Mouse (Mus musculus): ENCODE results near the gene Klk5.

Klk5 gene

DNA sequence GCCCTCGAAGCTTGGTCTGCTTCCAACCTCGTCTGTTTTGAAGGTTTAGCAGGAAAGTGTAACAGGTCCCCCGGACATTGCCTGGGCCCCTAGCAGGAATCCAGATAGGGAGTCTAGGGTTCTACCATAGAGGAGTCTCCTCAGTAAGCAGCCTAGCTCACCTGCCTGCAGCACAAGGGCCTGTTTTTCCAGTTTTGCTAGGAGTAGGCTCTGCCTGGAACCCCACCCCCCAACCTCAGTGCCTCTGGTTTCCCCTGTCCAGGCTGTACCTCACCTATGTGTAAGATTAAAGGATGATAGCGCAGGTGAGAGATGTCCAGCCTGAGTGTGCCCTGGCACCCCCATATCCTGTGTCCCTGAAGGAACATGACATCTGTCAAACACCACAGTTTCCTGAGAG is 34.7 kb downstream of the Klk5 start:
- no peak for DNase-seq (ENCODE audit: low read depth in 2 of 2, low spot score in 2 of 2)

DNA sequence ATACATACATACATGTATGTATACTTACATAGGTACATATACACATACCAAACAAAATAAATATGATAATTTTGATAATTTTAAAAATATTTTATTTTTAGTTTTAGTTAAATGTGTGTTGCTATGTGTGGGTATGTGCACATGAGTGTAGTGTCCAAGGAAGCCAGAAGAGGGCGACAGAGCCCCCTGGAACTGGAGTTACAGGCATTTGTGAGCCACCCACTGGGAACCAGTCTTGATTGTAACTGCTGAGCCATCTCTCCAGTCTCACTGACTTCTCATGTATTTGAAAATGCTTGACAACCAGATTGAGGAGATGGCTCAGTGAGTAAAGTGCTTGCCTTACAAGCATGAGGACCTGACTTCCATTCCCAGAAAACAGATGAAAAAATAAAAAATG is 36.5 kb downstream of the Klk5 start:
- DNase-seq (ENCODE audit: low read depth in 2 of 2, low spot score in 2 of 2), result no peak

DNA sequence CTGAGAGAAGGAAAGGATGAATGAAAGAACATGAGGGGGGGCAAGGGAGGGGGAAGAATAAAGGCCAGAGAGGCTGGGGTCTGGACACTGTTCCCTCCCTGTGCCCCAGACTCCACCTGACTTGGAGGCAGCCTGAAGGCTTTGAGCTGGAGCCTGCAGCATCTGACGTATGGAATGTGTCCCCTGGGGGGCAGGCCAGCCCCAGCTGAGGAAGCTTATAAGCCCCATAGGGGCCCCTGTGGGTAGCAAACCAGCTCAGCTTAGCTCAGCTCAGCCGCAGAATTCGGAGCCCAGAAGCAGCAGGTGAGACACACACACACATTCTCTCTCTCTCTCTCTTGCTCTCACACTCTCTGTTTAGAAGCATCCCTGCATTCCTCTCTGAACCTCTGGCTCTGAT is 39.1 kb downstream of the Klk5 start, which contains the start of gene Klk4:
Gene Klk4 (plus strand): TSS at position 249 of the 400 bp plus-strand sequence.
- DNase-seq (ENCODE audit: low read depth in 2 of 2, low spot score in 2 of 2), result no peak

DNA sequence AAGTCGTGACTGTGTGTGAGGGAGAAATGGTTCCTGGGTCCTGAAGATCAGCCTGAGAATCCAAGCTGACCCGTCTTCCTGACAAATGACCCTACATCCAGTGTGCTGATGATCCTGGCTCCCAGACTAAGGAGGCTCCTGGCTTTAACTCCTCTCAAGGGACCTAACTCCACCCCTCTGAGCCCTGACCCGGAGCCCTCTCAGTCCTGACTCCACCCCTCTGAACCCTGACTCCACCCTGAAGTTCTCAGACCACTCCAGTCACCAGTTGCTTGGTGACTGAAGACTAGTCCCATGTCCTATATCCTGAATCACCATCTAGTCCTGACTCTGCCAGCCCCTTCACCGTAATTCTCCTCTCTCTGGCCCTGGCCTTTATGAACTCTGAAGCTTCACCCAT is 40.6 kb downstream of the Klk5 start:
- DNase-seq (ENCODE audit: low read depth in 2 of 2, low spot score in 2 of 2), result no peak

DNA sequence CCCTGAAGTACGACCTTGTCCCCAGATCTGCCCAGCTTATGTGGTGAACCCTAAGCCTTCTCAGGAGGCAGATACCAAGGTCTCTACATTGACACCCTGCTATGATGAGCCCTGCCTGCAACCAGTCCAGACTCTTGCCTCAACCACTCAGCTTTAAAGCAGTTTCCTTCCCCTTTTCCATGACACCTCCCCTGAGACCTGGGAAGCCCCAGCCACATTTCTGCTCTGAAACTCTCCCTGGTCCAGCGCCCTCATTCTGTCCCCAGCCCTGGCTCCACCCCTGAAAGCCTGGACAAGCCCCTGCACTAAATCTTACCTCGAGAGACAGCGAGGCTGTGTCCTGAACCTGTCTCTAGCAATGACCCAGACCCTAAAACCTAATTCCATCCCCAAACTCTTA is 41.0 kb downstream of the Klk5 start:
- no peak for DNase-seq (ENCODE audit: low read depth in 2 of 2, low spot score in 2 of 2)

DNA sequence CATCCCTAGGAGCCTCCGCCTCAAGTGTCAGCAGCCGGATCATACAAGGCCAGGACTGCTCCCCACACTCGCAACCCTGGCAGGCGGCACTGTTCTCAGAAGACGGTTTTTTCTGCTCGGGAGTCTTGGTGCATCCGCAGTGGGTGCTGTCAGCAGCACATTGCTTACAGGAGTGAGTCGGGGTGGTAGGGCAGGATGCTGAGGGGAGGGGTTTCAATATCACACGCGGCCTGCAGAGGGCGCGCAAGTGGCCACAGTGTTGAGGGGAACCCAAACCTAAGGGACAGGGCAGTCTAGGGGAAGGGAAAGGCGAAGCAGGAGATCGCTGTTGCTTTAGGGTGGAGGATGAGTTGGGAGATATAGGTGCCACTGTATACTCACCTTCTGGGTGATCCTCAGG is 41.8 kb downstream of the Klk5 start:
- no peak for DNase-seq (ENCODE audit: low read depth in 2 of 2, low spot score in 2 of 2)

DNA sequence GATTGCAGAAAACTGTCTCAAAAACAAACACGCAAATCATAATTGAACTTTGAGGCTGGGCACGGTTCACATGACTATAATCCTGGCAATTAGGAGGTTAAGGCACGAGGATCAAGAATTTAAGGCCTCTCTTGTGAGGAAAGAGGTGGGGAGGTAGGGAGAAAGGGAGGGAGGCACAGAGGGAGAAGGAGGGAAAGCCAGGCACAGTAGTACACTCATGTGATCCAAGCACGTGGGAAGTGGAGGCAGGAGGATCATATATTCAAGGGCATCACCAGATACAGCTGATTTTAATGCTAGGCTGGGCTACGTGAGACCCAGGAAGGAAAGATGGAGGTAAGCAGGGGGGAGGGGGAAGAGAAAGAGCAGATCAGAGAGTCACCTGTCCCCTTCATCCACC is 49.6 kb downstream of the Klk5 start:
- no peak for DNase-seq (ENCODE audit: low read depth in 2 of 2, low spot score in 2 of 2)

DNA sequence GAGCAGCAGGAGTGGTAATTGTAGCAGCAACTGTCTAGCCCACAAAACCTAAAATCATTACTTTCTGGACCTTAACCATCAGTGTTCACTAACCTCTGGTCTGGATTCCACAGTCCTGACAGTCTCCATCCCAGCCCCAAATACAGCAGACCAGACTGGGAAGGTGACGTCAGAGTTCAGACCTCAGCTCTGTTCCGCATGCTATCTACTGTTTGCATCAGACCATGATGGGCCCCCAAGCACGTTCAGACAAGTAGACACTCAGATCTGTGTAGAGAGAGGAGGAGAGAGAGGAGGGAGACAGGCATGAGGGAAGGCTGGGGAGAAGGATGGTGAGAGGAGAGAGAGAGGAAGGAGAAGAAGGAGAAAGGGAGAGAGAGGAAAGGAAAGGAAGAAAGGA is 50.0 kb downstream of the Klk5 start:
- DNase-seq (ENCODE audit: low read depth in 2 of 2, low spot score in 2 of 2), result no peak

DNA sequence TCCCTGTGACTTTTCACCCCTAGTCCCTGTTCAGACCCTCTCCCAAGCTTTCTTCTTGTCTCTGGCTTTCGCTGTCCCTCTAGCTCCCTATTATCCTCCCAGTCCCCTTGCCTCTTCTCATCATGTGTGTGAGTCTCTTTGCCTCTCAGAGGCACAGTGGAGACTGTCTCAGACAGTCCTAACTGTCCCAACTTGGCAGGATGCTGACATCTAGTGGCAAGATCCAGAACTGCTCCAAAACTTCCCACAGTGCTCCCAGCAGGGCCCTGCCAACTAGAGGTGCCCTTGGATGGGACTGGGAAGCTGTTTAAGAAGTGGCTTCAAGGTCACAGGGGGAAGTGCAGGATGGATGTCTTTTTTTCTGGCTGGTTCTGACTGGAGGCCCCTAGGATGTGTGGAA is 53.1 kb downstream of the Klk5 start:
- DNase-seq (ENCODE audit: low read depth in 2 of 2, low spot score in 2 of 2), result peak; percentile 56 to 62

Measured in CD8-positive naive resting alpha-beta T cell, adult 2 months (primary cell).